Mouse (Mus musculus) hindbrain, embryonic 14.5 days (tissue): ENCODE data around the gene Fam189a1. TPM values are rescaled to one million over a fixed set of nuclear protein-coding genes. Genes with fewer than 3 reads are reported as not detected.

Source experiments
- ATAC-seq: fragments of 200-750 bp; cut with Nextera tagmentation; 2 replicates; pipeline ENCODE4 v1.8.0; 2017; ENCODE audit warnings: moderate number of reproducible peaks, mild to moderate bottlenecking, moderate TSS enrichment, moderate library complexity; ENCODE audit not compliant: low FRiP score
- DNase-seq: peaks from one replicate; pipeline ENCODE4 v3.0.0-alpha.2; 2015; ENCODE audit warnings: low spot score
- H3K27ac ChIP-seq: fragments of 300-500 bp; sonication (generic); 2 replicates; pipeline ENCODE4 v1.5.1; 2014; ENCODE audit warnings: mild to moderate bottlenecking, moderate library complexity
- H3K27me3 ChIP-seq: fragments of 300-500 bp; sonication (generic); 2 replicates; pipeline ENCODE4 v1.6.1; 2014; ENCODE audit warnings: mild to moderate bottlenecking, low read length, mixed read lengths; ENCODE audit not compliant: control insufficient read depth, insufficient read depth
- H3K36me3 ChIP-seq: fragments of 300-500 bp; sonication (generic); replicated peaks from 2 replicates; pipeline ENCODE4 v1.6.1; 2014; ENCODE audit not compliant: control insufficient read depth, insufficient read depth
- H3K4me1 ChIP-seq: fragments of 300-500 bp; sonication (generic); replicated peaks from 2 replicates; pipeline ENCODE4 v1.6.1; 2014; ENCODE audit warnings: antibody characterized with exemption, low read length, mixed read lengths; ENCODE audit not compliant: control insufficient read depth, insufficient read depth
- H3K4me2 ChIP-seq: fragments of 300-500 bp; sonication (generic); replicated peaks from 2 replicates; pipeline ENCODE4 v1.6.1; 2014; ENCODE audit warnings: mild to moderate bottlenecking, moderate library complexity
- H3K4me3 ChIP-seq: fragments of 300-500 bp; sonication (generic); replicated peaks from 2 replicates; pipeline ENCODE4 v1.5.1; 2014; ENCODE audit warnings: mild to moderate bottlenecking, low read length
- H3K9ac ChIP-seq: fragments of 300-500 bp; sonication (generic); 2 replicates; pipeline ENCODE4 v1.6.1; 2014
- H3K9me3 ChIP-seq: fragments of 300-500 bp; sonication (generic); 2 replicates; pipeline ENCODE4 v1.6.1; 2016; ENCODE audit warnings: low read length; ENCODE audit not compliant: control insufficient read depth
- WGBS: fragments of 180-500 bp; shearing (Covaris S2); extraction: QIAGEN DNeasy Blood & Tissue Kit; methylation state at CpG from one replicate; pipeline ENCODE4 v1.1.7; 2014; 5-methylcytosine and 5-hydroxymethylcytosine counted together
- polyA plus RNA-seq: library from polyadenylated mRNA; unstranded; fragments of >200 nt; fragmentation: Nextera tagmentation; extraction: Ambion mirVana; gene quantifications from 2 replicates; pipeline ENCODE4 v1.2.1, GENCODE M21; 2014

Fam189a1 gene
- polyA plus RNA-seq, 1 experiment from 2014 or later: 15.8 TPM

- DNase-seq: no peak
- Histone ChIP-seq H3K9ac (no peak overlapping the region), H3K4me1 (no peaks in the 10 kb centered on the region; the same call in 1 of the 2 replicates), H3K4me3 (no peak overlapping the region), H3K4me2 (no peak overlapping the region), H3K27me3 (no peaks in the 10 kb centered on the region), H3K27ac (no peak overlapping the region), H3K36me3 (no peaks in the 10 kb centered on the region), H3K9me3 (no peaks in the 10 kb centered on the region)
- 18% methylated on average over 5 of the region's 5 CpGs for WGBS
- ATAC-seq: no peak
Measured at GRCm38 (mm10) chr7:65064638-65065037, 91.7 kb downstream of the Fam189a1 start.

GRCm38 (mm10) chr7:65064096-65064495, 92.3 kb downstream of the Fam189a1 start:
- DNase-seq: no peak
- Histone ChIP-seq H3K27ac (no peak overlapping the region), H3K9me3 (no peaks in the 10 kb centered on the region), H3K36me3 (no peaks in the 10 kb centered on the region), H3K4me2 (no peak overlapping the region), H3K4me3 (no peak overlapping the region), H3K9ac (no peak overlapping the region), H3K27me3 (no peaks in the 10 kb centered on the region), H3K4me1 (no peaks in the 10 kb centered on the region; the same call in 1 of the 2 replicates)
- WGBS: 8% methylated on average over 3 of the region's 3 CpGs
- no peak for ATAC-seq

- peak; percentile 56; the same call in 1 of the 2 replicates for ATAC-seq
- H3K4me2 ChIP-seq: no peak overlapping the region
- no peaks in the 10 kb centered on the region for H3K9me3 ChIP-seq
- H3K27me3 ChIP-seq: no peaks in the 10 kb centered on the region
- no peaks in the 10 kb centered on the region for H3K36me3 ChIP-seq
- WGBS: 68% methylated on average over 7 of the region's 7 CpGs
- H3K4me1 ChIP-seq: no peaks in the 10 kb centered on the region
- H3K4me3 ChIP-seq: no peak overlapping the region
- H3K27ac ChIP-seq: no peak overlapping the region
- no peak overlapping the region for H3K9ac ChIP-seq
- peak; percentile 44 for DNase-seq
Measured at GRCm38 (mm10) chr7:65060163-65060799, 96.1 kb downstream of the Fam189a1 start.

- Histone ChIP-seq H3K9ac (no peak overlapping the region), H3K27ac (no peak overlapping the region; the same call in 1 of the 2 replicates), H3K36me3 (no peaks in the 10 kb centered on the region), H3K27me3 (no peaks in the 10 kb centered on the region), H3K4me2 (no peak overlapping the region), H3K4me3 (no peak overlapping the region), H3K4me1 (no peaks in the 10 kb centered on the region), H3K9me3 (no peaks in the 10 kb centered on the region)
- ATAC-seq (no peak), DNase-seq (no peak)
- WGBS: 55% methylated on average over 6 of the region's 6 CpGs
Measured at GRCm38 (mm10) chr7:65056864-65057263, 99.5 kb downstream of the Fam189a1 start.

GRCm38 (mm10) chr7:65051986-65052385, 104.4 kb downstream of the Fam189a1 start:
- no peak overlapping the region for H3K9ac ChIP-seq
- 90% methylated on average over 1 of the region's 1 CpGs for WGBS

GRCm38 (mm10) chr7:65049236-65049954, 107.0 kb downstream of the Fam189a1 start:
- Histone ChIP-seq H3K4me2 (no peak overlapping the region), H3K27ac (no peak overlapping the region), H3K4me3 (no peak overlapping the region), H3K9me3 (no peaks in the 10 kb centered on the region), H3K4me1 (peaks cover 12% of the 10 kb centered on the region; the same call in 1 of the 2 replicates), H3K36me3 (no peaks in the 10 kb centered on the region), H3K27me3 (no peaks in the 10 kb centered on the region), H3K9ac (no peak overlapping the region)
- DNase-seq: no peak
- 84% methylated on average over 18 of the region's 18 CpGs for WGBS
- ATAC-seq: no peak

More at GRCm38 (mm10) chr7:65051986-65052385, 104.4 kb downstream of the Fam189a1 start:
- Histone ChIP-seq H3K4me3 (no peak overlapping the region), H3K4me2 (no peak overlapping the region), H3K4me1 (no peaks in the 10 kb centered on the region; the same call in 1 of the 2 replicates), H3K27me3 (no peaks in the 10 kb centered on the region), H3K36me3 (no peaks in the 10 kb centered on the region), H3K27ac (no peak overlapping the region), H3K9me3 (no peaks in the 10 kb centered on the region)
- DNase-seq (no peak), ATAC-seq (no peak)

- WGBS: 69% methylated on average over 5 of the region's 5 CpGs
- no peaks in the 10 kb centered on the region for H3K27me3 ChIP-seq
- no peak overlapping the region for H3K9ac ChIP-seq
- peaks cover 16% of the 10 kb centered on the region; the same call in 1 of the 2 replicates for H3K4me1 ChIP-seq
- H3K27ac ChIP-seq: no peak overlapping the region
- ATAC-seq (no peak), DNase-seq (no peak)
- no peaks in the 10 kb centered on the region for H3K36me3 ChIP-seq
- no peak overlapping the region for H3K4me2 ChIP-seq
- H3K4me3 ChIP-seq: no peak overlapping the region
- no peaks in the 10 kb centered on the region for H3K9me3 ChIP-seq
Measured at GRCm38 (mm10) chr7:65047700-65048099, 108.7 kb downstream of the Fam189a1 start.

- WGBS: 43% methylated on average over 3 of the region's 4 CpGs
- no peaks in the 10 kb centered on the region for H3K36me3 ChIP-seq
- H3K4me2 ChIP-seq: no peak overlapping the region
- H3K4me1 ChIP-seq: peaks cover 16% of the 10 kb centered on the region; the same call in 1 of the 2 replicates
- no peak overlapping the region for H3K9ac ChIP-seq
- no peak overlapping the region for H3K27ac ChIP-seq
- no peak for DNase-seq
- ATAC-seq: no peak
- H3K4me3 ChIP-seq: no peak overlapping the region
- no peaks in the 10 kb centered on the region for H3K27me3 ChIP-seq
- no peaks in the 10 kb centered on the region for H3K9me3 ChIP-seq
Measured at GRCm38 (mm10) chr7:65046690-65047089, 109.7 kb downstream of the Fam189a1 start.

GRCm38 (mm10) chr7:65044280-65044679, 112.1 kb downstream of the Fam189a1 start:
- Histone ChIP-seq H3K9me3 (no peaks in the 10 kb centered on the region), H3K4me1 (peaks cover 16% of the 10 kb centered on the region; the same call in 1 of the 2 replicates), H3K27me3 (no peaks in the 10 kb centered on the region), H3K4me3 (no peak overlapping the region), H3K9ac (no peak overlapping the region), H3K4me2 (no peak overlapping the region), H3K36me3 (no peaks in the 10 kb centered on the region), H3K27ac (peak overlapping the region; percentile 49)
- peak; percentile 41; the same call in 1 of the 2 replicates for ATAC-seq
- DNase-seq: no peak
- WGBS: 52% methylated on average over 6 of the region's 6 CpGs
